Mouse (Mus musculus): ENCODE data around the gene Gcnt1.

The Gcnt1 gene

DNA sequence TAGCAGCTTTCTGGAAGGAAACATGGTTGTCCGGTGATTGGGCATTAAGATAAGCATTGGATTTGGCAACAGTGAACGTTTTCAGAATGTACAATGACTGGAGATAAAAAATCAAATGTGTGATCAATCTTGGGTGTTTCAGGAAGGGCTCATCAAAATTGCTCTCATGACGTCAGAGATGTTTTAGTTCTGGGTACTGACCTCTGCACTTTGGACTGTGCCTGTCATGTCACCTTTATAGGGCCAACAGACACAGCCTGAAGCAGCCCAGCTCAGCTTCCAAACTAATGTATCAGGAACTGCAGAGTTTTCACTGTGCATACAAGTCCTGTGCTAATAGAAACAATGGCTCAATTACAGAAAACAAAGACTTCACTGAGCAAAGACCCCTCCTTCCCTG, 89.3 kb downstream of the Gcnt1 start:
- in situ Hi-C loops (cut with MboI; ENCODE audit: unreplicated experiment in 2 of 2): no loop called here

DNA sequence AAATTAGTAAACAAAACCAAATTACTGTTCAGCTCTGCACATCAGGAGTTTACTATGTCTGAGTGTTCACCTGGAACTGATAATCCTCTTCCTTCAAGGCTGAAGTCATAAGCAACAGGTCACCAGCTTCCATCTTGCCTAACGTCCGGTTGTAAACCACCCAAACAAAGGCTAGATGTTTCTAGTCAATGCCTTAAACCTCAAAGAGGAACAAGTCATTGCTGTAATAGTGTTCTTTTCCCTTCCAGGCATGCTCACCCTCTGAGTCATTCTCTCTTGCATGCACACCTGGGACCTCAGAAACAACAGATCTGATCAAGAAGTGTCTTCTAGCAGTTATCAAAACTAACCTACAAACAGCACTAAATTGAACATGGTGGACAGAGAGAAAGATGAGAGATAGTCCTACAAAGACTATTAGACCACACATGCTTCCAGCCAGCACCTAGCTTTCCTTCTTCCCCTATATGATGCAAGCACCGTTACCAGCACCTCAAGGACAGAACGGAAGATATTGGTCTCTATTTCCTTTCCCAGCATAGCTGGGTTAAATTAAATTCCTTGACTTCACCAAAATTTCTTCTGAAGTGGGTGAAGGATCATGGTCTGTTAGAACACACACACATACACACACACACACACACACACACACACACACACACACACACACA, 94.1 kb downstream of the Gcnt1 start:
- in situ Hi-C loops (cut with MboI; ENCODE audit: unreplicated experiment in 2 of 2): no loop called here
